In the genomic region with DNA sequence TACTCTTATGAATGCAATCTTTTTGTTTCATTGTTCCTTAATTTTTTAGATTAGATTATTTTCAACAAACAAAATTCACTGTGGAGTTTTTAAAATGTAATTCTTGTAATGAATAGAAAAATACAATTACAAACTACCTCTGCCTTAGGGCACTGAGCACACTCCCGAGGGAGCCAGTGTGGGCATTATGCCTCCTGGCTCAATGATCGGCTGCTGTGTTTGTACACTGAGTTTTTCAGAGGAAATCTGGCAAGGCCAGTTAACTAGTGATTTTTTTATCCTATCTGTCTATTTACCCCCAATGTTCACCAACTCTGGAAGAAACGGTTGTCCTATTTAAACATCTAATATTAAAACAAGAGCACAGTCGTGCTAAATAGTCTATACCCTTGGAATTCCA, we compare ENCODE assay signal across 30 mouse cellular contexts.
DNase-seq lines count a peak whose midpoint lies in the region; ATAC-seq and TF ChIP-seq lines count a peak whose summit lies in the region.
"Had no signal": no experiment of that assay in that cellular context is flagged by ENCODE, and none has a peak within 500 bp of the region (broad histone marks: within the 10 kb centered on the region; RNA-seq: fewer than 3 reads in every experiment).

No protein-coding gene starts in this region.

- no peak overlapping the region for H3K9ac ChIP-seq in liver, adult 2 months (ENCODE audit: low read depth, low read length)
- no peak overlapping the region for H3K9ac ChIP-seq in liver, embryonic 12.5 days
- H3K9ac ChIP-seq: embryonic facial prominence, embryonic 13.5 days; forebrain, embryonic 12.5 days; forebrain, embryonic 15.5 days; heart, embryonic 12.5 days; heart, embryonic 15.5 days; hindbrain, embryonic 14.5 days; intestine, embryonic 15.5 days had no signal

- no peaks in the 10 kb centered on the region for H3K79me2 ChIP-seq in liver, adult 2 months (ENCODE audit: control insufficient read depth, insufficient read depth, low read length)

- H3K27ac ChIP-seq in liver, adult 2 months (replicated peaks; ENCODE audit: insufficient read depth, low read depth, low read length) = no peak overlapping the region
- H3K27ac ChIP-seq in liver, embryonic 12.5 days = no peak overlapping the region
- H3K27ac ChIP-seq: embryonic facial prominence, embryonic 10.5 days; embryonic facial prominence, embryonic 13.5 days; forebrain, embryonic 12.5 days; forebrain, embryonic 15.5 days; heart, embryonic 15.5 days; hindbrain, embryonic 10.5 days; hindbrain, embryonic 14.5 days; intestine, embryonic 15.5 days had no signal

- H3K9me3 ChIP-seq in liver, embryonic 12.5 days (replicated peaks) = no peaks in the 10 kb centered on the region
- H3K9me3 ChIP-seq: embryonic facial prominence, embryonic 10.5 days; embryonic facial prominence, embryonic 13.5 days; forebrain, embryonic 12.5 days; forebrain, embryonic 15.5 days; G1E; heart, embryonic 12.5 days; heart, embryonic 15.5 days; hindbrain, embryonic 10.5 days; intestine, embryonic 15.5 days had no signal

- peak; percentile 70 for DNase-seq in adrenal gland, postnatal 10 days
- DNase-seq in adrenal gland, adult 8-10 months = no peak
- DNase-seq in cerebellum, postnatal 14 days = peak; percentile 28 to 34
- no peak for DNase-seq in cerebellum, adult 9-11 months
- DNase-seq in liver, adult 2 months (ENCODE audit: extremely low read depth, low read depth, low spot score) = peak; percentile 73
- DNase-seq in adipocyte (ENCODE audit: low spot score) = peak; percentile 4
- no peak for DNase-seq in embryo, embryonic 10.5 days (ENCODE audit: low spot score)
- DNase-seq: B cell, adult 2 months; cerebellum, adult 18-20 months; cerebellum, adult 9-10 months; embryo, embryonic 11 days; gastrocnemius, postnatal 25 days; heart, adult 18-20 months; heart, postnatal 10 days; heart, postnatal 36 days; kidney, adult 11 months; kidney, adult 8-10 months had no signal

- 28% methylated on average over 4 of the region's 4 CpGs for WGBS in liver, adult 2 months
- WGBS in liver, embryonic 12.5 days (ENCODE audit: insufficient replicate concordance) = 63% methylated on average over 4 of the region's 4 CpGs

- H3K36me3 ChIP-seq in liver, adult 2 months (ENCODE audit: control insufficient read depth, insufficient read depth, low read length) = no peaks in the 10 kb centered on the region
- H3K36me3 ChIP-seq in liver, embryonic 12.5 days = no peaks in the 10 kb centered on the region
- H3K36me3 ChIP-seq: embryonic facial prominence, embryonic 10.5 days; embryonic facial prominence, embryonic 13.5 days; forebrain, embryonic 12.5 days; forebrain, embryonic 15.5 days; G1E; heart, embryonic 12.5 days; heart, embryonic 15.5 days; hindbrain, embryonic 10.5 days; intestine, embryonic 15.5 days had no signal

- TF ChIP-seq CTCF in liver, adult 2 months (IDR thresholded peaks at IDR 0.05; ENCODE audit: low read depth, low read length) = no peak

- no peak overlapping the region for H3K4me3 ChIP-seq in liver, adult 2 months (ENCODE audit: insufficient read depth, low read depth, low read length)
- no peak overlapping the region for H3K4me3 ChIP-seq in liver, embryonic 12.5 days
- H3K4me3 ChIP-seq: embryonic facial prominence, embryonic 10.5 days; embryonic facial prominence, embryonic 13.5 days; erythroblast, embryonic 14.5 days; forebrain, embryonic 12.5 days; forebrain, embryonic 15.5 days; heart, embryonic 12.5 days; heart, embryonic 15.5 days; hindbrain, embryonic 10.5 days; intestine, embryonic 15.5 days had no signal

- no peak overlapping the region for H3K4me2 ChIP-seq in liver, embryonic 12.5 days
- H3K4me2 ChIP-seq: embryonic facial prominence, embryonic 13.5 days; forebrain, embryonic 12.5 days; forebrain, embryonic 15.5 days; heart, embryonic 12.5 days; heart, embryonic 15.5 days; hindbrain, embryonic 14.5 days; intestine, embryonic 15.5 days had no signal

- no peaks in the 10 kb centered on the region for H3K4me1 ChIP-seq in liver, adult 2 months (ENCODE audit: control insufficient read depth, insufficient read depth, low read length)
- H3K4me1 ChIP-seq in liver, embryonic 12.5 days = no peaks in the 10 kb centered on the region
- H3K4me1 ChIP-seq: embryonic facial prominence, embryonic 10.5 days; embryonic facial prominence, embryonic 13.5 days; forebrain, embryonic 12.5 days; forebrain, embryonic 15.5 days; heart, embryonic 12.5 days; heart, embryonic 15.5 days; hindbrain, embryonic 10.5 days; intestine, embryonic 15.5 days had no signal

- TF ChIP-seq POLR2A in liver, adult 2 months (IDR thresholded peaks at IDR 0.05; ENCODE audit: extremely low read depth, insufficient read depth, low read length) = no peak

- H3K27me3 ChIP-seq in liver, adult 2 months (ENCODE audit: control insufficient read depth, insufficient read depth, low read length) = no peaks in the 10 kb centered on the region; the same call in 1 of the 2 replicates
- no peaks in the 10 kb centered on the region for H3K27me3 ChIP-seq in liver, embryonic 12.5 days (replicated peaks)
- H3K27me3 ChIP-seq: embryonic facial prominence, embryonic 13.5 days; forebrain, embryonic 12.5 days; forebrain, embryonic 15.5 days; heart, embryonic 12.5 days; heart, embryonic 15.5 days; intestine, embryonic 15.5 days; Patski had no signal

- ATAC-seq in liver, embryonic 12.5 days = no peak
- ATAC-seq: forebrain, embryonic 15.5 days; intestine, embryonic 15.5 days; Patski had no signal

Comparison
In these comparisons a context has a peak if more than half of its experiments do, and no peak if none do; other contexts are left out.
1. DNase-seq: peak in adrenal gland, postnatal 10 days (single experiment), cerebellum, postnatal 14 days (2 of 2), liver, adult 2 months (single experiment) and adipocyte (single experiment); none in adrenal gland, adult 8-10 months (single experiment), cerebellum, adult 9-11 months (single experiment) and embryo, embryonic 10.5 days (single experiment).